Mouse (Mus musculus): ENCODE measurements at regions not wholly inside any gene's neighbourhood (a gene's known extent, or its start where the extent isn't known, plus 50 kb on each side); places are given as distances from the start of the nearest gene placed in this dataset.
A peak's percentile ranks its signal among the peaks of the same experiment; 100 is the strongest.

DNA sequence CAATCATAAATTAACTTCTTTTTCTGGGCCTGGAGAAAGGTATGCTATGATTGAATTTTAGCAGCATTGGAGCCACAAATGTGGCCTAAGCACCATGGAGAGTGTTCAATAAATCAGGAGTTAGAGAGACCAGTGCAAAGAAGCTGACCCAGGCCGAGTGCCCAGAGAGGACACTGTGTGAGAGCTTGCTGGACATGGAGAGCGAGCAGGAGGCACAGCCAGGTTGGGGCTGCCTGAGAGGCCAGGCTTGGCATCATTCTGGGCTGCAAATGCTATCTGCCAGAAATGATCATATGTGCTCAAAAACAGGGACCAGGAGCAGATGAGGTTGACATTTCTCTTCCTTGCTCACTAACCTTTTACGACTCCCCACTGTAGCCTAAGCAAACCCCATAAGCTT is 224.5 kb upstream of the 4931429L15Rik start:
- no peaks in the 10 kb centered on the region for H3K36me3 ChIP-seq (ENCODE audit: insufficient read depth, low read length)
- no peaks in the 10 kb centered on the region; the same call in 1 of the 2 replicates for H3K9me3 ChIP-seq (ENCODE audit: low read length)
- 96% methylated on average over 3 of the region's 3 CpGs for WGBS
- no peaks in the 10 kb centered on the region for H3K27me3 ChIP-seq (ENCODE audit: insufficient read depth, low read length)
- H3K4me1 ChIP-seq (ENCODE audit: insufficient read depth, low read length), result no peaks in the 10 kb centered on the region
- H3K4me2 ChIP-seq (ENCODE audit: low read depth, low read length, poor library complexity, severe bottlenecking), result no peak overlapping the region
- H3K9ac ChIP-seq (replicated peaks; ENCODE audit: low read length, poor library complexity, severe bottlenecking), result no peak overlapping the region
- H3K4me3 ChIP-seq (ENCODE audit: low read depth, low read length), result no peak overlapping the region
- no peak for TF ChIP-seq CTCF (IDR thresholded peaks at IDR 0.05)
- ATAC-seq (ENCODE audit: low FRiP score), result no peak
- H3K27ac ChIP-seq (ENCODE audit: low read depth, low read length), result no peak overlapping the region
- DNase-seq (ENCODE audit: low spot score), result no peak

DNA sequence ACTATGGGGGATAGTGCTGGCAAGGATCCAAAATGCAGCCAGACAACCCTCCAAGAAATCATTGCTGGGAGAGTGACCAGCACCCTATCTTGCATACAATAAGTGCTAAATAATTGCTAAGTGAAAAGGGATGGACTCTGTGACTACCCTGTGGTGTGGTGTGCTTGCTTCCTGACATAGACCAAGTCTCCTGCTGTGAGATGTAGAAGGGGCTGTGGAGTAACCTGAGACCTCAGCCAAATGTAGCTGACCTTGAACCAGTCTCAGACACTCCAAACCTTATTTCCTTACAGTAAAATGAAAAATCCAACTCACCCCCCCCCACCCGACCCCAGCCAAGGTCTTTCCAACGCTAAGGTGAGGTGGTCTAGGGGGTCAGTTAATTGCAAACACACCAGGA is 221.2 kb upstream of the 4931429L15Rik start:
- H3K36me3 ChIP-seq (ENCODE audit: insufficient read depth, low read length), result no peaks in the 10 kb centered on the region
- TF ChIP-seq CTCF (IDR thresholded peaks at IDR 0.05), result no peak
- H3K4me2 ChIP-seq (ENCODE audit: low read depth, low read length, poor library complexity, severe bottlenecking), result no peak overlapping the region
- DNase-seq (ENCODE audit: low spot score) (no peak), ATAC-seq (ENCODE audit: low FRiP score) (no peak)
- no peaks in the 10 kb centered on the region for H3K27me3 ChIP-seq (ENCODE audit: insufficient read depth, low read length)
- no peak overlapping the region for H3K9ac ChIP-seq (replicated peaks; ENCODE audit: low read length, poor library complexity, severe bottlenecking)
- no peak overlapping the region for H3K4me3 ChIP-seq (ENCODE audit: low read depth, low read length)
- H3K4me1 ChIP-seq (ENCODE audit: insufficient read depth, low read length), result no peaks in the 10 kb centered on the region
- H3K27ac ChIP-seq (ENCODE audit: low read depth, low read length), result no peak overlapping the region
- no peaks in the 10 kb centered on the region; the same call in 1 of the 2 replicates for H3K9me3 ChIP-seq (ENCODE audit: low read length)
- WGBS, result 66% methylated on average over 2 of the region's 2 CpGs

DNA sequence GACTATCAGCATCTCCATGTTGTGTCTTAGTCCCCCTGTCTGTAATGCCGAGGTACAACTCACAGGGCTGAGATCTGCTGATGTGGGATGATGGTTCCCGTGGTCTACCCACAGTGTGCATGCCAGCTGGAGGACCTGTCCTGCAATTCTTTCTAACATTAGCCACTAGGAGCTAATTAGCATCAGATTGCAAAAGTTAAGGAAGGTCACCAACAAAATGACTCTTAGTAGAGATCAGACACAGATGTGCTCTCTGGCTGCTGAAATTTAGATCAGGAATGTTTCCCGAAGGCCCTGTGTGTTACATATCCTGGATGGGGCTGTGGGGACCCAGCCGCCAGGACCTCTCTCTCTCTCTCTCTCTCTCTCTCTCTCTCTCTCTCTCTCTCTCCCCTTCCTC is 218.8 kb upstream of the 4931429L15Rik start:
- no peaks in the 10 kb centered on the region; the same call in 1 of the 2 replicates for H3K9me3 ChIP-seq (ENCODE audit: low read length)
- ATAC-seq (ENCODE audit: low FRiP score), result no peak
- WGBS, result 85% methylated on average over 4 of the region's 4 CpGs

DNA sequence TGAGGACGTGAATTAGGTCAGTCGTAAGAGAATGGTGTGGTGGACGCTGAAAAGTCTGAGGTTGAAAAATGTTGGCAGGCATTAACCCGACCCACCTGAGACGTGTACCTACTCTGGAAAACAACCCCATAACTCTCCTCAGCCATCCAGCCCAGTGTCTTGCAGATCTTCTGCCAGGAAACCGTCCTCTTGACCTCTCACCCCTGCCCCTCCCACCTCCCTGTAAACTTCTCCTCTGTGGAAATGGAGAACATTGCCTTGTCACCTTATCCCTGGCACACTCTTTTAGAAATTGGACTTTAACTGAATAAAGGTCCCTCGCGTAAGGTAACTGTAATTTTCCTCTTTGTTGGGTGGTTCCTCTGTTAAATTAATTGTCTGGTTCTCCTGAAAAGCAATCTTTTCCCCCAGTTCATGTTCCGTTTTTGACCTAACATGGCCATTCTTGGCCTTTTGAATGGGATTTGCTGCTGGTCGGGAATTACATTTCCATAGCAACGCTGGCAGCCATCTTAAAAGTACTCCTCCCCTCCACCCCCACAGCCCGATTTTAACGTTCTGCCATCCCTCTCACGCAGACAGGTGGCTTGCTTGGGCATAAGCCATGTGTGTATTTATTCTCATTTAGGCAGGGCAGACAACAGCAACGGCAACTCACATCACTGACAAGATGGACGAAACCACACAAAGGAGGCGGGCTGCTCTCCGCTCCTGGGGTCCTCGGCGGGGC is 196.8 kb upstream of the 4931429L15Rik start:
- no peak for TF ChIP-seq CTCF (IDR thresholded peaks at IDR 0.05)
- 76% methylated on average over 20 of the region's 20 CpGs for whole genome bisulfite sequencing
- peak; percentile 17 for DNase-seq (ENCODE audit: low spot score)
- Histone ChIP-seq H3K36me3 (ENCODE audit: insufficient read depth, low read length) (no peaks in the 10 kb centered on the region), H3K4me2 (ENCODE audit: low read depth, low read length, poor library complexity, severe bottlenecking) (no peak overlapping the region), H3K4me1 (ENCODE audit: insufficient read depth, low read length) (no peaks in the 10 kb centered on the region), H3K9ac (replicated peaks; ENCODE audit: low read length, poor library complexity, severe bottlenecking) (no peak overlapping the region), H3K4me3 (ENCODE audit: low read depth, low read length) (no peak overlapping the region), H3K27ac (ENCODE audit: low read depth, low read length) (no peak overlapping the region), H3K27me3 (ENCODE audit: insufficient read depth, low read length) (no peaks in the 10 kb centered on the region), H3K9me3 (ENCODE audit: low read length) (no peaks in the 10 kb centered on the region)
- no peak for ATAC-seq (ENCODE audit: low FRiP score)

More for the DNA sequence above, 218.8 kb upstream of the 4931429L15Rik start:
- no peak for DNase-seq (ENCODE audit: low spot score)
- H3K27ac ChIP-seq (ENCODE audit: low read depth, low read length), result no peak overlapping the region
- no peaks in the 10 kb centered on the region for H3K27me3 ChIP-seq (ENCODE audit: insufficient read depth, low read length)
- H3K9ac ChIP-seq (replicated peaks; ENCODE audit: low read length, poor library complexity, severe bottlenecking), result no peak overlapping the region
- H3K4me2 ChIP-seq (ENCODE audit: low read depth, low read length, poor library complexity, severe bottlenecking), result no peak overlapping the region
- H3K4me3 ChIP-seq (ENCODE audit: low read depth, low read length), result no peak overlapping the region
- no peaks in the 10 kb centered on the region for H3K36me3 ChIP-seq (ENCODE audit: insufficient read depth, low read length)
- TF ChIP-seq CTCF (IDR thresholded peaks at IDR 0.05), result no peak
- H3K4me1 ChIP-seq (ENCODE audit: insufficient read depth, low read length), result no peaks in the 10 kb centered on the region

DNA sequence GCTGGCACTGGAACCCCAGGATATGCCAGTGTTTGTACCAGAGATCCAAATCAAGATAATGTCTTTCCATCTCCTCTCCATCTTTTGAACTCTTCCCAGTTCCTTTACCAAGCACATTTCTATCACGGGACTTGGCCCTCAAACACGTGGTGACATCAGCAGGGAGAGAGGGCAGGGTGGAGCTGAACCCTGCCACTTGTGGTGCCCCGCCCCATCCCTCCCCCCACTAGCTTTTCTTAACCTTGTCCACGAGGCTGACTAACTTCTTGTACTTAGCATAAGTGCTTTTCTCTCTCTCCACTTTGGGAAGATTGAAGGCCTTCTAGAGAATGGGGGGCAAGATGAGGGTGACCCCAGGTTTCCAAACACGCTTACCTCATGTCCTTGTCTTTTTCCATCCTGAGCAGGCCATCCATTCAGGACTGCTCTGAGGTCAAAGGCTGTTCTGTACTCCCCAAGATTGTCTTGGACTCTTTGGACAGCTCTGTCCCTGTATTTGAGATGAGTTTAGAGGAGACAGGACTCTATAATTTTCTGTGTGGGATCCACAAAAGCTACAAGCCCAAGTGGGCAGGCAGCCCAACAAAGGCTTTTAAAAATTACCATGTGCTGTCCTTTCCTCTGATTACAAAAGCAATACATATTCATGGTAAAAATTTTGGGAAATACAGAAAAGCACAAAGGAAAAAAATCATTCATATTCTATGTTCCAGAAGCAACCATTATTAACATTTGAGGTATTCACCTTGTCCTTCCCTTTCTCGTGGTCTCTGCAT is 192.7 kb upstream of the 4931429L15Rik start:
- 75% methylated on average over 6 of the region's 6 CpGs for WGBS
- Histone ChIP-seq H3K9me3 (ENCODE audit: low read length) (no peaks in the 10 kb centered on the region), H3K9ac (replicated peaks; ENCODE audit: low read length, poor library complexity, severe bottlenecking) (no peak overlapping the region), H3K27ac (ENCODE audit: low read depth, low read length) (no peak overlapping the region), H3K4me1 (ENCODE audit: insufficient read depth, low read length) (no peaks in the 10 kb centered on the region), H3K4me3 (ENCODE audit: low read depth, low read length) (no peak overlapping the region), H3K27me3 (ENCODE audit: insufficient read depth, low read length) (no peaks in the 10 kb centered on the region), H3K4me2 (ENCODE audit: low read depth, low read length, poor library complexity, severe bottlenecking) (no peak overlapping the region), H3K36me3 (ENCODE audit: insufficient read depth, low read length) (no peaks in the 10 kb centered on the region)
- DNase-seq (ENCODE audit: low spot score) (no peak), ATAC-seq (ENCODE audit: low FRiP score) (no peak)
- TF ChIP-seq CTCF (IDR thresholded peaks at IDR 0.05), result no peak

DNA sequence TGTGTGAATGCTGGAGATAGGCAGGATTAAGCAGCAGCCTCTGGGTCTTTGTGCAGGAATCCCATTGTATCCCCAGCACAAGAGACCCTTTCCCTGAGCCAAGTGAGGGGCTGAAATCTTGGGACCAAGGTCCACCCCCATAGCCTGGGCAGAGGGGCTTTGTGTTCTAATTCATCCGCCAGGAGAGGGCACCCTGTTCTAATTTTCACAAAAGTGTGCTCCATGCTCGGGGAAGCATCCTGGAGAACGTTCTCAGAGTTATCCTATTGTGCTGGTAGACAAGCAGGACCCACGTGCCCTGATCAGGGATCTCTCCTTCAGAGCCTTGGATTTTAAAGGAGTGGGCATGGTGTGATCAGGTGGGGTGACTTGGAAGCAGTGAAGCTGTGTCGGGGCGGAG is 191.5 kb upstream of the 4931429L15Rik start:
- Histone ChIP-seq H3K4me1 (ENCODE audit: insufficient read depth, low read length) (no peaks in the 10 kb centered on the region), H3K36me3 (ENCODE audit: insufficient read depth, low read length) (no peaks in the 10 kb centered on the region), H3K27me3 (ENCODE audit: insufficient read depth, low read length) (no peaks in the 10 kb centered on the region), H3K9ac (replicated peaks; ENCODE audit: low read length, poor library complexity, severe bottlenecking) (no peak overlapping the region), H3K4me2 (ENCODE audit: low read depth, low read length, poor library complexity, severe bottlenecking) (no peak overlapping the region), H3K4me3 (ENCODE audit: low read depth, low read length) (no peak overlapping the region), H3K27ac (ENCODE audit: low read depth, low read length) (no peak overlapping the region), H3K9me3 (ENCODE audit: low read length) (no peaks in the 10 kb centered on the region)
- ATAC-seq (ENCODE audit: low FRiP score), result no peak
- WGBS, result 40% methylated on average over 6 of the region's 6 CpGs
- TF ChIP-seq CTCF (IDR thresholded peaks at IDR 0.05), result peak; percentile 59
- DNase-seq (ENCODE audit: low spot score), result peak; percentile 42
